Mouse (Mus musculus) ovary, postnatal 36 days (tissue): Measurements from ENCODE around the gene Mum1.
"Not testable (repeated sequence)": the region's sequence is repeated elsewhere in the genome, so short reads cannot be mapped to it uniquely, and the experiment has no call there.

Experiments used
- DNase-seq: peaks from one replicate; pipeline ENCODE4 v3.0.0; 2022; ENCODE audit warnings: low spot score, mixed read lengths

Gene Mum1

GRCm38 (mm10) chr10:80208248-80208647 lies 18.0 kb upstream of the Mum1 start:
- DNase-seq, result no peak

GRCm38 (mm10) chr10:80208841-80209371 lies 17.3 kb upstream of the Mum1 start:
- no peak for DNase-seq

GRCm38 (mm10) chr10:80211547-80212103 lies 14.6 kb upstream of the Mum1 start:
- DNase-seq, result not testable (repeated sequence)

- no peak for DNase-seq
Measured at GRCm38 (mm10) chr10:80215048-80215772, 11.0 kb upstream of the Mum1 start.

- no peak for DNase-seq
Measured at GRCm38 (mm10) chr10:80220676-80221075, 5.6 kb upstream of the Mum1 start.

GRCm38 (mm10) chr10:80223137-80223536 lies 3.1 kb upstream of the Mum1 start:
- DNase-seq, result not testable (repeated sequence)

- no peak for DNase-seq
Measured at GRCm38 (mm10) chr10:80226071-80226415, 191 bp upstream of the Mum1 start.

GRCm38 (mm10) chr10:80227166-80227539 lies 919 bp downstream of the Mum1 start:
- no peak for DNase-seq

- no peak for DNase-seq
Measured at GRCm38 (mm10) chr10:80227877-80228775, 1.9 kb downstream of the Mum1 start.

GRCm38 (mm10) chr10:80236145-80236825 lies 10.1 kb downstream of the Mum1 start:
- DNase-seq, result no peak

GRCm38 (mm10) chr10:80237020-80237419 lies 10.8 kb downstream of the Mum1 start:
- DNase-seq, result no peak

GRCm38 (mm10) chr10:80238306-80238705 lies 12.1 kb downstream of the Mum1 start:
- no peak for DNase-seq

- no peak for DNase-seq
Measured at GRCm38 (mm10) chr10:80239791-80240190, 13.6 kb downstream of the Mum1 start.

GRCm38 (mm10) chr10:80242088-80242487 lies 15.9 kb downstream of the Mum1 start:
- no peak for DNase-seq

GRCm38 (mm10) chr10:80242607-80243006 lies 16.4 kb downstream of the Mum1 start:
- DNase-seq, result no peak

- no peak for DNase-seq
Measured at GRCm38 (mm10) chr10:80244791-80245399, 18.7 kb downstream of the Mum1 start.

- peak; percentile 60 for DNase-seq
Measured at GRCm38 (mm10) chr10:80245600-80245999, 19.4 kb downstream of the Mum1 start.

GRCm38 (mm10) chr10:80247849-80248248 lies 21.6 kb downstream of the Mum1 start:
- DNase-seq, result no peak

GRCm38 (mm10) chr10:80248437-80248836 lies 22.2 kb downstream of the Mum1 start:
- DNase-seq, result not testable (repeated sequence)

GRCm38 (mm10) chr10:80248971-80249640 lies 22.9 kb downstream of the Mum1 start, which contains the start of gene Ndufs7:
Gene Ndufs7, plus strand, starts transcription at chr10:80249121.
- peak; percentile 91 for DNase-seq

- DNase-seq, result no peak
Measured at GRCm38 (mm10) chr10:80250059-80250458, 23.8 kb downstream of the Mum1 start.
